Mouse (Mus musculus): ENCODE data around the gene Nfx1. TPM values are rescaled to one million over a fixed set of nuclear protein-coding genes. Genes with fewer than 3 reads are reported as not detected.

Gene Nfx1
- polyA plus RNA-seq, 1 experiment, result 84.9 TPM

- no peaks in the 10 kb centered on the region for H3K4me1 ChIP-seq (ENCODE audit: control insufficient read depth, insufficient read depth, low read length)
- TF ChIP-seq CTCF (IDR thresholded peaks at IDR 0.05; ENCODE audit: extremely low read depth, insufficient read depth, low read length), result no peak
- TF ChIP-seq POLR2A (IDR thresholded peaks at IDR 0.05; ENCODE audit: extremely low read depth, insufficient read depth, low read length), result no peak
- H3K27ac ChIP-seq (ENCODE audit: insufficient read depth, low read length), result no peak overlapping the region
- H3K4me3 ChIP-seq (ENCODE audit: insufficient read depth, low read length), result no peak overlapping the region
Measured at GRCm38 (mm10) chr4:41031242-41031641, 60.5 kb downstream of the Nfx1 start.

GRCm38 (mm10) chr4:41037942-41038341 lies 67.2 kb downstream of the Nfx1 start:
- Histone ChIP-seq H3K27ac (ENCODE audit: insufficient read depth, low read length) (no peak overlapping the region), H3K4me3 (ENCODE audit: insufficient read depth, low read length) (no peak overlapping the region), H3K4me1 (ENCODE audit: control insufficient read depth, insufficient read depth, low read length) (no peaks in the 10 kb centered on the region)
- TF ChIP-seq POLR2A (IDR thresholded peaks at IDR 0.05; ENCODE audit: extremely low read depth, insufficient read depth, low read length), result no peak
- TF ChIP-seq CTCF (IDR thresholded peaks at IDR 0.05; ENCODE audit: extremely low read depth, insufficient read depth, low read length), result no peak

GRCm38 (mm10) chr4:41040983-41041382 lies 70.3 kb downstream of the Nfx1 start:
- Histone ChIP-seq H3K4me1 (ENCODE audit: control insufficient read depth, insufficient read depth, low read length) (no peaks in the 10 kb centered on the region), H3K27ac (ENCODE audit: insufficient read depth, low read length) (no peak overlapping the region), H3K4me3 (ENCODE audit: insufficient read depth, low read length) (no peak overlapping the region)
- no peak for TF ChIP-seq CTCF (IDR thresholded peaks at IDR 0.05; ENCODE audit: extremely low read depth, insufficient read depth, low read length)
- TF ChIP-seq POLR2A (IDR thresholded peaks at IDR 0.05; ENCODE audit: extremely low read depth, insufficient read depth, low read length), result no peak

GRCm38 (mm10) chr4:41042880-41043279 lies 72.2 kb downstream of the Nfx1 start:
- no peak for TF ChIP-seq CTCF (IDR thresholded peaks at IDR 0.05; ENCODE audit: extremely low read depth, insufficient read depth, low read length)
- no peak for TF ChIP-seq POLR2A (IDR thresholded peaks at IDR 0.05; ENCODE audit: extremely low read depth, insufficient read depth, low read length)
- Histone ChIP-seq H3K4me1 (ENCODE audit: control insufficient read depth, insufficient read depth, low read length) (no peaks in the 10 kb centered on the region), H3K4me3 (ENCODE audit: insufficient read depth, low read length) (no peak overlapping the region), H3K27ac (ENCODE audit: insufficient read depth, low read length) (no peak overlapping the region)

GRCm38 (mm10) chr4:41043961-41044360 lies 73.3 kb downstream of the Nfx1 start:
- TF ChIP-seq CTCF (IDR thresholded peaks at IDR 0.05; ENCODE audit: extremely low read depth, insufficient read depth, low read length) (no peak), POLR2A (IDR thresholded peaks at IDR 0.05; ENCODE audit: extremely low read depth, insufficient read depth, low read length) (no peak)
- Histone ChIP-seq H3K4me1 (ENCODE audit: control insufficient read depth, insufficient read depth, low read length) (no peaks in the 10 kb centered on the region), H3K27ac (ENCODE audit: insufficient read depth, low read length) (no peak overlapping the region), H3K4me3 (ENCODE audit: insufficient read depth, low read length) (no peak overlapping the region)

GRCm38 (mm10) chr4:41045288-41045687 lies 74.6 kb downstream of the Nfx1 start:
- Histone ChIP-seq H3K4me1 (ENCODE audit: control insufficient read depth, insufficient read depth, low read length) (no peaks in the 10 kb centered on the region), H3K27ac (ENCODE audit: insufficient read depth, low read length) (no peak overlapping the region), H3K4me3 (ENCODE audit: insufficient read depth, low read length) (no peak overlapping the region)
- no peak for TF ChIP-seq POLR2A (IDR thresholded peaks at IDR 0.05; ENCODE audit: extremely low read depth, insufficient read depth, low read length)
- TF ChIP-seq CTCF (IDR thresholded peaks at IDR 0.05; ENCODE audit: extremely low read depth, insufficient read depth, low read length), result no peak

- no peaks in the 10 kb centered on the region for H3K4me1 ChIP-seq (ENCODE audit: control insufficient read depth, insufficient read depth, low read length)
- TF ChIP-seq POLR2A (IDR thresholded peaks at IDR 0.05; ENCODE audit: extremely low read depth, insufficient read depth, low read length) (no peak), CTCF (IDR thresholded peaks at IDR 0.05; ENCODE audit: extremely low read depth, insufficient read depth, low read length) (no peak)
- no peak overlapping the region for H3K4me3 ChIP-seq (ENCODE audit: insufficient read depth, low read length)
- no peak overlapping the region for H3K27ac ChIP-seq (ENCODE audit: insufficient read depth, low read length)
Measured at GRCm38 (mm10) chr4:41046254-41046795, 75.6 kb downstream of the Nfx1 start.

GRCm38 (mm10) chr4:41047524-41048271 lies 77.0 kb downstream of the Nfx1 start, which contains the start of gene Aqp7:
Gene Aqp7, minus strand, starts transcription at chr4:41048139.
- no peaks in the 10 kb centered on the region for H3K4me1 ChIP-seq (ENCODE audit: control insufficient read depth, insufficient read depth, low read length)
- TF ChIP-seq CTCF (IDR thresholded peaks at IDR 0.05; ENCODE audit: extremely low read depth, insufficient read depth, low read length), result no peak
- TF ChIP-seq POLR2A (IDR thresholded peaks at IDR 0.05; ENCODE audit: extremely low read depth, insufficient read depth, low read length), result no peak
- H3K4me3 ChIP-seq (ENCODE audit: insufficient read depth, low read length), result no peak within 1 kb of the TSS
- no peak within 1 kb of the TSS for H3K27ac ChIP-seq (ENCODE audit: insufficient read depth, low read length)

GRCm38 (mm10) chr4:41048926-41049325 lies 78.2 kb downstream of the Nfx1 start:
- H3K4me3 ChIP-seq (ENCODE audit: insufficient read depth, low read length), result no peak overlapping the region
- no peaks in the 10 kb centered on the region for H3K4me1 ChIP-seq (ENCODE audit: control insufficient read depth, insufficient read depth, low read length)
- TF ChIP-seq CTCF (IDR thresholded peaks at IDR 0.05; ENCODE audit: extremely low read depth, insufficient read depth, low read length) (no peak), POLR2A (IDR thresholded peaks at IDR 0.05; ENCODE audit: extremely low read depth, insufficient read depth, low read length) (no peak)
- no peak overlapping the region for H3K27ac ChIP-seq (ENCODE audit: insufficient read depth, low read length)

Data from cortical plate, adult 2 months (tissue).